Mouse (Mus musculus) neural tube, embryonic 10.5 days (tissue): ENCODE data around the gene Ubr7.

Experiments
- DNase-seq: peaks from one replicate; pipeline ENCODE4 v3.0.0-alpha.2; 2017; ENCODE audit warnings: low spot score; ENCODE audit errors: extremely low spot score

Ubr7 gene

DNA sequence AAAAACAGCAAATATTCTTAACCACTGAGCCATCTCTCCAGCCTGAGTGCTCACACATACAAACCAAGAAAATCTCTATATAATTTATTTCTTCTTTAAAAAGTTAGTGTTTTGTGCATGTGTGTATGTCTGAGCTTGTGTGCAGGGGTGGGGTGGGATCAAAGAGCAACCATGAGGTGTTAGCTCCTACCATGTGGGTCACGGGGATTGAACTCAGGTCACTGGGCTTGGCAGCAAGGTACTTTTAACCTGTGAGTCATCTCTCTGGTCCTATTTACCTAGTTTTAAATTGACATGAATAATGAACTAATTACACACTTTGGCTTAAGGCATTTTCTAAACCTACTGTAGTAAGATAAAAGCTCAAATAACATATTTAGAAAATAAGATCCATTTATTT lies 68.6 kb downstream of the Ubr7 start:
- DNase-seq: no peak

DNA sequence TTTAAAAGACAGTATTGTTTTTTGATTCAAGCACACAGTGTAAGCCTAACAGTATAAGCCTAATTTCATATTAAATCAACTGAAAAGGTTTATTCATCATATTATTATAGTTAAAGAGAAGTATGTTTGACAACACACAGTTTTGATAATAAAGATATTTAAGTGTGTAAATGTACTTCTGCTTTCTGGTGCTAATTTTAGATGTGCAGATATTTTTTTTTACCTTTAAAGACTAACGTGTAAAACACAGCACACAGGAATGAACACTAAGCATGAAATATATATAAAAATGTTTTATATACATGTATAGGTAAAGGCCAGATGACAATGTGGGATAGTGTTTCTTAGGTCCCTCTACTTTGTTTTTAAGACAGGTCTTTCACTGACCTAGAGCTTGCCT lies 69.4 kb downstream of the Ubr7 start:
- DNase-seq: no peak
